Mouse (Mus musculus) embryo, embryonic 9.5 days (tissue): ENCODE data around the gene Zfp941.

Source experiments
- DNase-seq: peaks from one replicate; pipeline ENCODE4 v3.0.0-alpha.2; 2017; ENCODE audit errors: extremely low spot score

Zfp941 gene

DNA sequence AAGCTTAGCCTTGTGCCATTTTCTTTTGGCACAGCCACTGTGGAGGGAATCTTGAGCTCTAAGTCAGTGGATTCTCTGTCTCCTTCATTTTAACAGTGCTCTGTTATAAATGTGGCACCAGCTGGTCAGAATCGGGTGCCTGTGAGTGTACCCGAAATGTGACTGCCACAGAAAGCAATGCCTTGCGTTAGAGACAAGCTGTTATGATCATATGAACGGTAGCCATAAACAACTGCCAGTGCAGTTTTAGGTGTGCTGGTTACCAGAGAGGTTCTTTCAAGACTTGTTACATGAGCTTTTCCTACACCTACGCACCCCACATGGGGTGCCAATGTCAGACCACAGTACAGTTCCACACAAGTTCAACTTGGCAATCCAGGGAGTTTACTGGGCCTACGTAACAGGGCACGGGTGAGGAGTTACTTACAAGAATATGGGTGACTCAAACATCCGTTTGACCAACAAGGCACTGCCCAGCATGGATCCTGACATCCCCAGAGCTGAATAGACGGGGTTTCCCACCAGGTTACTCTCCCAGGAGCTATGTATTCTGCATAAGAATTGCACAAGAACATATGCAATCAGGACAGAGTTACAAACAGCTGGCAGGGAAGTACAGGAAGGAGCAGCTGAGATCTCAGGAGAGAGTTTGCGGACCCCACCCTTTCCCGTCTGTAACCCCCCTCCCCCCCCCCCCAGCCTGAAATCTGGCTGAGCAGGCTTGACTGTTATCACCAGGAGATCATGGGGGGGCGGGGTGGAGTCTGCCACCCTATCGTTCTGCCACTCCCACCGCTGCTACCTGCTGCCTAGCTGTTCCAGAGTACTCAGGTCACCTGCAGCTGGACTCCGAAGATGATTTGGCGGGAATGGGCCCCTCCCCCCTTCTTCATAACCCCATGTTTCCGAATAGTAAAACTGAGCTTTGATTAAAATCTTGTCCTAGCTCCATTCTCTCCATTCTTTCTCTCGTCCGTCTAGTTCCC, 19.1 kb upstream of the Zfp941 start:
- no peak for DNase-seq

DNA sequence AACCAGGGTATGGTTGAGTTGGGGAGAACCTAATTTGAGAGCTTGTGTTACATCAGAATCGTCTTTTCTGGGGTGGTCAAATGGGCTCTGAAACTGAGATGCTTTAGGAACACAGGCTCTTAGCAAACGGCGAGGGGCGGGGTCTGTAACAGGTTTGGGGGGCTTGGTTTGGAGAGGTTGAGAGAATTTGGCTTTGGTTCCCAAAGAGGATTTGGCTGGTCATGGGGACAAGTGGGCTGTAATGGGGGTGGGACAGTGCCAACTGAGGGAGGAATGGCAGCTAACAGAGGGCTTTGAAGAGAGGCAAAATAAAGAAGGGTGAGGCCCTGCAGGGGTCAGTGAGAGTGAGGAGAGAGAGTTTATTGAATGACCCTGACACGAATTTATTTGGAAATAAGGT, 17.6 kb upstream of the Zfp941 start:
- no peak for DNase-seq

- no peak for DNase-seq
Observed at GRCm38 (mm10) chr7:140836243-140837115, 14.5 kb upstream of the Zfp941 start.

GRCm38 (mm10) chr7:140835758-140836087, 13.7 kb upstream of the Zfp941 start:
- DNase-seq, result no peak

GRCm38 (mm10) chr7:140834968-140835757, 13.2 kb upstream of the Zfp941 start, which contains the start of gene Urah:
Gene Urah (plus strand): TSS chr7:140835018.
- no peak for DNase-seq

- no peak for DNase-seq
Observed at GRCm38 (mm10) chr7:140833341-140833740, 11.4 kb upstream of the Zfp941 start.

GRCm38 (mm10) chr7:140831447-140831846, 9.5 kb upstream of the Zfp941 start:
- DNase-seq, result no peak

DNA sequence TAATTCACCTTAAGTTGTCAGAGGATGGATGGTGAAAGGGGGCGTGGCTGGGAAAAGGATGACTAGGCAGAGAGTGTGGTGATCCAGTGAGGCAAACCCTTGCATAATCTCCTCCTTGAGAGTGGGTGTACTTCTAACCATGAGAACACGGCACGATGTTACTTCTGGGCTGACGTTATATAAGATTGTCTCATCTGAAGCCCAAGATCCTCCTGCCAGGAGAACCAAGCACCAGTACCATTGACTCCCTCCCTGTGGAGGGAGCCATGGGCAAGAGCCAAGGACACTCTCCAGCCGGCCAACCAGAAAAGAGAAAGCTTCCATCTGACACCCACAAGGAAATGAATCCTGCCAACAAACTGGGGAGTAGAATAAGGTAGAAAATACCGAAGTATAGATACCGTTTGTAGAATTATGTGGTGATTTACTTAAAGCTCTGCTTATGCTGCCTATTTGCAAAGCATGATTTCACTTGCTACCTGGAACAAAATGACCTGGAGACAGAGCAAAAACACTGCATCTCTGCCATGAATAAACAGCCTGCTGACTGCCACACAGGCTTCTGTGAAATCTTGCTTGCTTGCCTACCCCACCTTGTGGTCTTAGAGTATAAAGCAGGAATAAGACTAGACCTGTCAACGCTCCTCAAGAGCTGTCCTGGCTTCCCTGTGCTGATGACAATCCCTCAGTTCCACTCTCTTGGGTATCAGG, 6.3 kb upstream of the Zfp941 start:
- peak; percentile 23 for DNase-seq

GRCm38 (mm10) chr7:140822731-140823130, 753 bp upstream of the Zfp941 start:
- no peak for DNase-seq

- no peak for DNase-seq
Observed at GRCm38 (mm10) chr7:140821305-140821652, 699 bp downstream of the Zfp941 start.

DNA sequence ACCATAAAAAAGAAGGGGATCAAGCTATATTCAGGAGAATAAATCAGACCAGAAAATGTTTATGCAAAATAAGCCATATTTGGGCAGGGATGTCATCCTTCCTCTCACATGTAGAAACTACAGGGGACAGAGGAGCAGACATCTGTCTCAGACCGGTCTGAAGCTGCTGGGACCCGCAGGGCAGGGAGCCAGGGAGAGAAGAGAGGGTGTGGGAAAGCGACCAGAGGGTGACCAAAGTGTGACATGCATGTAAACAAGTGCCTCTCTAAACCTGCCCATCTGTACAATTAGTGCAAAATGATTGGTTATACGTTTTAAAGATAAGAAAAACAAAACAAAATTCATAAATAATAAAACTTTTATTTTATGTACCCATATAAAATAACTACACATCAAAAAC, 1.8 kb downstream of the Zfp941 start:
- DNase-seq, result no peak

DNA sequence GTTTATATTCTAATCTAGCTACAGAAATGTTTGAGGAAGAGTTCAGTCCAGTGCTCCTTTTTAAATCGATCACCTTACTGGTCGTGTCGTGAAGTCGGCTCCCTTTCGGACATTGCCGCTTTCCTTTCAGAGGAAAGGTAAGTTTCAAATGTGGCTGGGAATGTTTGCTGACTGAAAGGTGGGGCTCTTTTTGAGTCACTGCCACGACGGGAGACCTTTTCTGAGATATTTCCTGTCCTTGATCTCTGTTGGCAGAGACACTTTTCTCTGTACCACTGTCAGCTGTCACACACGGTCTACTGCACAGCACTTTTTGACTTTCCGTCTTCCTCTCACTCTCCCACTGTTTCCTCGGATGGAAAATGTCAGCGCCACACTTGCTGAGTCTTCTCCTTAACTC, 9.1 kb downstream of the Zfp941 start:
- no peak for DNase-seq

GRCm38 (mm10) chr7:140811714-140812113, 10.3 kb downstream of the Zfp941 start:
- no peak for DNase-seq

GRCm38 (mm10) chr7:140810496-140810895, 11.5 kb downstream of the Zfp941 start:
- no peak for DNase-seq

DNA sequence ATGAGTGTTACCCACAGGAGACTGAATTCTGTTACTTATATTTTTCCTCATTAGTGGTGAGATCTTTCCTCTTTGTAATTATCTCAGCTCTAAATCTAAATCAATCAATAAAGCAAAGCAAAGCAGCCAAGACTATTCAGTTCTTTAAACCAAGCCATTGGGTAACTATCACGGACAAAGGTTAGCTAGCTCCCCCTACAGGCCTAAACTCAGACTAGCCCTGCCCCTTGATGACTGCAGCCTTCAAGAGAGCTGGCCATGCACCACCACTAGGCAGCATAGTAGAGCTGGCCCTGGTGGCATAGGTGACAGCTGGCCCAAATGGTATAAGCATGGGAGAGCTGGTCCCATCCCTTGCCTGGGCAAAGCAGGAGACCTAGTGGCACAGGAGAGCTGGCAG, 16.3 kb downstream of the Zfp941 start:
- peak; percentile 16 for DNase-seq

DNA sequence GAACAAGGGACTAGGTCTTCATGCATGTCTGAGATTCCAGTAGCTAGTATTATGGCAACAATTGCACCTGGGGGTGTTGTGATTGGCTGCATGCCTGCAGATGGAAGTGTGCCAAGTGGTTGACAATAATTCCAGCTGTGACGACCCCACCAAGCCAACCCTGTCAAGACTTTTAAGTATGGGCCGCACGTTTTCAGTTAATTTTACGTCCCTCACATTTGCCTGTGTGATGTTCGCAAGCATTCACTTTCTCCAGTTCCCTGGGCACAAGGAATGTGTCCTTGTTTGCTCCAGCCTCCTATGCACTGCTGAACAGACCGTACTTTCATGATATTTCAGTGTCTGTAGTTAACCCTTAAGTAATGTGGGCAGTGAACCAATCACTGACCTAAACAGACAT, 19.3 kb downstream of the Zfp941 start:
- DNase-seq, result no peak

GRCm38 (mm10) chr7:140798212-140798611, 23.8 kb downstream of the Zfp941 start:
- no peak for DNase-seq

GRCm38 (mm10) chr7:140797619-140798018, 24.4 kb downstream of the Zfp941 start:
- no peak for DNase-seq

GRCm38 (mm10) chr7:140793541-140793940, 28.4 kb downstream of the Zfp941 start:
- no peak for DNase-seq

DNA sequence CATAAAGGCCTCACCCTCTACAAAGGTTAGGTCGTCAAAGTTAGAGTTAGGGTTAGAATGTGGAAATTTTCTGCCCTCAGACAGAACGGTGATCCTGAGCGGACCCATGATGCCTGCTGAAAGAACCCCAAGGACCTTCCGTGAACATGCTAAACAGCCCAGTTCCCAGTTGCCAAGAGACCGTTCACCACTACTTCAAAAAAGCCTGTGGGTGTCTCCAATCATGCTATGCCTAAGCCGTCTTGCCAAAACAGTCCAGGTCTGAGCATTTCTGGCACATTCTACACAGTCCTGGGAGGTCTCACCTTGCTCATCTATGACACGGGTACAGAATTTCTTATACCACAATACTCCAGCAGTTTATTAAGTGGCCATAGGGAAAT, 33.9 kb downstream of the Zfp941 start:
- no peak for DNase-seq

GRCm38 (mm10) chr7:140787406-140788052, 34.4 kb downstream of the Zfp941 start, which contains the start of gene Syce1:
Gene Syce1 (minus strand): TSS chr7:140787852.
- no peak for DNase-seq
